Mouse (Mus musculus) CH12.LX (cell line): ENCODE data around the gene Thap7.
"Not testable (repeated sequence)": the region's sequence is repeated elsewhere in the genome, so short reads cannot be mapped to it uniquely, and the experiment has no call there.

Experiments used
- CHD1 ChIP-seq: IDR thresholded peaks from 2 replicates; pipeline ENCODE4 v1.6.1; 2012; ENCODE audit warnings: low read depth, low read length, improper control_type of control experiment, inconsistent platforms
- CTCF ChIP-seq, 2 experiments: IDR thresholded peaks in 1 of 2; conservative IDR thresholded peaks in 1 of 2; 2 replicates each; pipeline ENCODE4 v1.5.1; 2011 to 2012; ENCODE audit warnings: low read depth in 2 of 2, low read length in 2 of 2, improper control_type of control experiment in 1 of 2, inconsistent platforms in 1 of 2, mild to moderate bottlenecking in 1 of 2, moderate library complexity in 1 of 2
- ETS1 ChIP-seq: conservative IDR thresholded peaks from 2 replicates; pipeline ENCODE4 v1.6.1; 2012; ENCODE audit warnings: low read depth, mild to moderate bottlenecking, inconsistent platforms, low read length, improper control_type of control experiment, moderate library complexity
- JUN ChIP-seq: IDR thresholded peaks from 2 replicates; pipeline ENCODE4 v1.6.1; 2011; ENCODE audit warnings: low read depth, mild to moderate bottlenecking, low read length, improper control_type of control experiment, moderate library complexity; ENCODE audit not compliant: insufficient read depth
- MAFK ChIP-seq: IDR thresholded peaks from 2 replicates; pipeline ENCODE4 v1.6.1; 2011; ENCODE audit warnings: low read length, improper control_type of control experiment; ENCODE audit not compliant: insufficient replicate concordance
- MAZ ChIP-seq: IDR thresholded peaks from 2 replicates; pipeline ENCODE4 v1.6.1; 2012; ENCODE audit warnings: low read depth, mild to moderate bottlenecking, inconsistent platforms, low read length, improper control_type of control experiment, moderate library complexity
- POLR2A ChIP-seq: IDR thresholded peaks from 2 replicates; pipeline ENCODE4 v1.6.1; 2011; ENCODE audit warnings: low read depth, mild to moderate bottlenecking, improper control_type of control experiment, low read length
- RAD21 ChIP-seq: IDR thresholded peaks from 2 replicates; pipeline ENCODE4 v1.6.1; 2011; ENCODE audit warnings: low read depth, mild to moderate bottlenecking, low read length, improper control_type of control experiment, moderate library complexity

GRCm38 (mm10) chr16:17508031-17508430 lies 22.9 kb downstream of the Thap7 start:
- not testable (repeated sequence) for TF ChIP-seq MAZ; MAFK; CTCF (conservative IDR thresholded peaks at IDR 0.05 in 1 of 2, IDR thresholded peaks at IDR 0.05 in 1 of 2; ENCODE audit: low read depth in 2 of 2, low read length in 2 of 2); JUN; POLR2A; RAD21; CHD1; ETS1
